Mouse (Mus musculus): Measurements from ENCODE around the gene Krt25.

The Krt25 gene

DNA sequence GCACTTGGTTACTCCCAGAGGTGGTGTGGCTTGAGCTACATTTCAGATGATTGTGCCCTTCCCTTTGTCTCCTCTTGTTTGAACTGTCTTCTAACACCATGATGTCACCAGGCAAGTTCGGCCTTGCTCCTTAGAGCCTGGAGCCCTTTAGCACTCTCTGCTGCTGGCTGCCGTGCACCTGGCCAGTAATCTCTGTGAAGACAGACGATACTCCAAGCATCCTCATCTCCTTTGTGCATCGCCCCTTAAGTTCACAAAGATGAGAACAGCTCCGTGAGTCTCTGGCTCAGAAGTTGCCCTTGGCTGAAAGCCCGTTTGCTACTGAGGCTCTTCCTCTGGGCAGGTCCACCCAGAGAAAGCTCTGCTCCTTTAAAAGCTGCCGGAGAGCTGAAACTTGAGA, 46.0 kb downstream of the Krt25 start:
- DNase-seq (ENCODE audit: low read depth), result peak; percentile 8

DNA sequence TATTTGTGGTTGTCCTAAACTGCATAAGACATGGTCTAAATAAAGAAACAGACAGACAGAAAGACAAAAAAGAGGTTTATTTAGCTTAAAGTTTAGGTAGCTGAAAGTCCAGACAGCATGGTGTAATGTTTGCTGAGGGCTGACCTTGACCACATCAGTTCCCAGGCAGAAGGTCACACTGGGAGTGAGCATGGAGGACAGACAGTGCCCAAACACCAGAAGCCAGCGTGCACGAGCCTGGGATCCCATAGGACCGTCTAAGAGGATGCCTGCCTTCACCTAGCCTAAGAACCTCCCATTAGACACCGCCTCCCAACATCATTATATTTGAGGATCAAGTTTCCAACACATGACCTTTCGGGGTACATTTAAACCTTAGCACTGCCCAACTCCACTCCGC, 47.1 kb downstream of the Krt25 start:
- no peak for DNase-seq (ENCODE audit: low read depth)

DNA sequence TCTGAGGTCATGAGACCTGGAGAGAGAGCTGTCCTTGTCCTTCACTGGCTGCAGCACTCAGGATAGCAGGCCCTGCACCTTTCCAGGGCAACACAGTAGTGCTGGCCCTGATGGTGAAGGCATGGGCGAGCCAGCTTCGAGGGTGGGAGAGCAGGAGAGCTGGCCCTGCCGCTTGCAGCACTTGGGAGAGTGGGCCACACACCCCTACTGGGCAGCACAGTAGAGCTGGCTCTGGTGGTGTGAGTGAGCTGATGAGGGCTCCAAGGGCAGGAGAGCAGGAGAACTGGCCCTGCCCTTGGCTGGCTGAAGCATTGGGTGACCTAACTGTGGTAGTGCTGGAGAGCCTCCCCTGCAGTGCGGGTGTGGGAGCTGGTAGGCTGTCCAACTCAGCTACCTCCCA, 50.0 kb downstream of the Krt25 start:
- DNase-seq (ENCODE audit: low read depth), result no peak

DNA sequence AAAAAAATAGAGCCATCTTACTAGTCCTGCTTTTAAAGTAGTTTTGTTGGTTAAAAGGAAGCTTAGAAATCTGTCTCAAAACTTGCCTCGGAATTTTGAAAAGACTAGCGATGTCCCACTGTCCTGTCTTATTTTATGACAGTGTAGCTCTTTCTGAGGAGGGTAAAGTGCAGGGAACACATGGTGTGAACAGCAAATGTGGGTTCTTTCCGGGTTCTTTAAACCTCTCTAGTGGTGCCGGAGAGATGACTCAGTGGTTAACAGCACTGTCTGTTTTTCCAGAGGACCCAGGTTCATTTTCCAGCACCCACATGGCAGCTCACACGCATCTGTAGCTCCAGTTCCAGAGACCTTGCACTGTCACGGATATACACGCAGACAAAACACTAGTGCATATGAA, 53.6 kb downstream of the Krt25 start:
- DNase-seq (ENCODE audit: low read depth), result no peak

DNA sequence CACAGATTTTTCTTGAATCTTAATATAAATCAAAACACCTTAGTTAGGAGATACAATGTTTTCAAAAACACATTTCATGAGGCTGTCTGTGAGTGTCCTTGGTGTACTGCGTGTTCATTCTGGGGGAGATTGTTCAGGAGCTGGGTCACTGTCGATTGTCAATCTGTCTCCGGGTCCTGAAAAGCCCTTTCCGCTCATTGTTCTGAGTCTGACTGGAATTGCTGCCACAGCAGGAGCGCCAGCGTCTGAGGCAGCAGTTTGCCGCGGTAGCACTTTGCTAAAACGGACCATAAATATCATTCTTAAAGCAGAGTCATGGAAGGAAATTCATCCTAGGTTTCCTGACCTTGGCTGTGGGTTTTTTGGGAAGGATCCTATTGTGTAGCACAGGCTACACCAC, 57.0 kb downstream of the Krt25 start:
- no peak for DNase-seq (ENCODE audit: low read depth)
